Mouse (Mus musculus) ES-Bruce4 (cell line): Measurements from ENCODE around the gene Zfp961. TPM values are rescaled to one million over a fixed set of nuclear protein-coding genes. Genes with fewer than 3 reads are reported as not detected.
"Not testable (repeated sequence)": the region's sequence is repeated elsewhere in the genome, so short reads cannot be mapped to it uniquely, and the experiment has no call there.

Experiments used
- H3K27ac ChIP-seq: 2 replicates; pipeline ENCODE4 v1.5.1; 2012; ENCODE audit warnings: low read length, inconsistent platforms; ENCODE audit not compliant: insufficient read depth
- H3K27me3 ChIP-seq: 2 replicates; pipeline ENCODE4 v1.6.1; 2012; ENCODE audit warnings: mild to moderate bottlenecking, low read length, inconsistent platforms; ENCODE audit not compliant: control insufficient read depth, poor library complexity, insufficient read depth, severe bottlenecking
- H3K36me3 ChIP-seq: 2 replicates; pipeline ENCODE4 v1.6.1; 2012; ENCODE audit warnings: inconsistent platforms, mild to moderate bottlenecking, low read length, moderate library complexity; ENCODE audit not compliant: control insufficient read depth, poor library complexity, insufficient read depth, severe bottlenecking
- H3K4me1 ChIP-seq: one replicate; pipeline ENCODE4 v1.8.1; 2011; ENCODE audit warnings: low read length; ENCODE audit not compliant: control insufficient read depth, insufficient read depth
- H3K4me3 ChIP-seq: 2 replicates; pipeline ENCODE4 v1.5.1; 2011; ENCODE audit warnings: low read depth, mild to moderate bottlenecking, low read length
- H3K9ac ChIP-seq: 2 replicates; pipeline ENCODE4 v1.6.1; 2012; ENCODE audit warnings: low read depth, mild to moderate bottlenecking, inconsistent platforms; ENCODE audit not compliant: poor library complexity, severe bottlenecking
- H3K9me3 ChIP-seq: replicated peaks from 2 replicates; pipeline ENCODE4 v1.6.1; 2012; ENCODE audit warnings: mild to moderate bottlenecking, low read length, inconsistent platforms; ENCODE audit not compliant: control insufficient read depth, poor library complexity, insufficient read depth, severe bottlenecking
- CTCF ChIP-seq: IDR thresholded peaks from one replicate; pipeline ENCODE4 v1.8.1; 2011; ENCODE audit warnings: low read depth, low read length
- EP300 ChIP-seq: IDR thresholded peaks from 2 replicates; pipeline ENCODE4 v1.6.1; 2011; ENCODE audit warnings: low read depth, low read length; ENCODE audit not compliant: insufficient read depth
- POLR2A ChIP-seq: IDR thresholded peaks from one replicate; pipeline ENCODE4 v1.8.1; 2011; ENCODE audit warnings: low read length; ENCODE audit not compliant: insufficient read depth
- polyA plus RNA-seq: library from polyadenylated mRNA; stranded (reverse); fragments of >200 nt; gene quantifications from 2 replicates; pipeline ENCODE4 v1.2.4, GENCODE M21; 2011; ENCODE audit warnings: low read depth; ENCODE audit not compliant: missing spikeins, insufficient read depth, insufficient read length

Gene Zfp961
- polyA plus RNA-seq, 1 experiment = 34.8 TPM

DNA sequence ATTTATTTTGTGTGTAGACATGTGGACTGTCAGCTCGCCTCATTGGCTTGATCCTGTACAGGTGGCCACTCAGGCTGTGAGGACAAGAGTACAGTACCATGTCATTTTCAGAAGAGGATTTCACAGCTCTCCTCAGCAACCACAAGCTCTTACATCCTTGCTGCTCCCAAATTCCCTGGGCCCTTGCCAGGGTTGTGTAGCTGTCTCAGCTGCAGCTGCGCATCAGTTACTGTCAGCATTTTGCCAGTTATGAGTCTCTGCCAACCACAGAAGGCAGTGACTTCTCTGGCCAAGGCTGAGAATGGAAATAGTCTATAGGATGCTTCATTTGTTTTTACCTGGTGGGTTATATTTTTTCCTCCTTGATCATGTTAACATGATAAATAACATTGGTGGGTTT, 67.3 kb downstream of the Zfp961 start:
- Histone ChIP-seq H3K27me3 (no peaks in the 10 kb centered on the region), H3K4me3 (no peak overlapping the region), H3K9ac (no peak overlapping the region), H3K9me3 (no peaks in the 10 kb centered on the region), H3K36me3 (no peaks in the 10 kb centered on the region), H3K27ac (no peak overlapping the region), H3K4me1 (no peaks in the 10 kb centered on the region)
- TF ChIP-seq EP300 = no peak
- no peak for TF ChIP-seq CTCF
- no peak for TF ChIP-seq POLR2A

- not testable (repeated sequence) for H3K4me3 ChIP-seq, H3K27me3 ChIP-seq, H3K36me3 ChIP-seq, H3K4me1 ChIP-seq, H3K9ac ChIP-seq, H3K27ac ChIP-seq, H3K9me3 ChIP-seq
Observed at GRCm38 (mm10) chr8:72019022-72019421, 68.2 kb downstream of the Zfp961 start.

DNA sequence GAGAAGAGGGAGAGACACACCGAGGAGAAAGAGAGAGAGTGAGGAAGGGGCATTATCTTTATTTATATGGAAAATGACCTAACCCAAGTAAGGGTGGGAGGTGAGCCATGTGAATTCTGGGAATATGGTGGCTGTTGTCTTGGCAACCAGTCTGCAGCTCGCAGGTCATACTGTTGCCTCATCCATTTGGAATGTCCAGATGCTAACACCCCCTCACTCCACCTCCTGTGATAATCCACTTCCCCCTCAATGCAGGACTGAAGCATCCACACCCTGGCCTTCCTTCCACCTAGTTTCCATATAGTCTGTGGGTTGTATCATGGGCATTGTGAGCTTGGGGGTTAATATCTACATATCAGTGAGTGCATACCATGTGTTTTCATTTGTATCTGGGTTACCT, 69.0 kb downstream of the Zfp961 start:
- no peaks in the 10 kb centered on the region for H3K4me1 ChIP-seq
- no peaks in the 10 kb centered on the region for H3K27me3 ChIP-seq
- H3K9ac ChIP-seq = no peak overlapping the region
- TF ChIP-seq POLR2A (no peak), CTCF (no peak)
- H3K27ac ChIP-seq = no peak overlapping the region
- no peaks in the 10 kb centered on the region for H3K9me3 ChIP-seq
- H3K36me3 ChIP-seq = no peaks in the 10 kb centered on the region
- H3K4me3 ChIP-seq = no peak overlapping the region

DNA sequence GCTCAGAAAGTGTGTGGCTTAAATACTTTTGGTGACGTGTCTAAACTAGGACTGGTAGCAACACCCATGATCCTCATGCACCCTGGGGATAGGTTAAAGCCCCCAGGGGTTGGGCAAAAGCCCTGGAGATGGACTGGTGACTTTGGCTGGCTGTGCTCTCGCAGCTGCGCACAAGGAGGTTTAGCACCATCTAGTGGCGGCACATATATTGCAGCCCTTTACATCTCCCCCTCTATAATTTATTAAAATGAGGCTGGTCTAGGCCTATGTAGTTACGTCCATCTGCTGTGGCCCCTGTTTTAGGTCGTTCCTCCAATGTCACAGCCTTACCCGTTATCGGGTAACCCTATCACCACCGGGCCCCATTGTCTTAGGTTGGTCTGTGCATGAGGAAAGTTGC, 74.0 kb downstream of the Zfp961 start:
- H3K4me1 ChIP-seq, H3K9me3 ChIP-seq, H3K9ac ChIP-seq, H3K27me3 ChIP-seq, H3K27ac ChIP-seq, H3K36me3 ChIP-seq, H3K4me3 ChIP-seq: not testable (repeated sequence)

GRCm38 (mm10) chr8:72032926-72033325, 82.1 kb downstream of the Zfp961 start:
- H3K9me3 ChIP-seq, H3K4me1 ChIP-seq, H3K4me3 ChIP-seq, H3K27ac ChIP-seq, H3K27me3 ChIP-seq, H3K9ac ChIP-seq, H3K36me3 ChIP-seq: not testable (repeated sequence)

DNA sequence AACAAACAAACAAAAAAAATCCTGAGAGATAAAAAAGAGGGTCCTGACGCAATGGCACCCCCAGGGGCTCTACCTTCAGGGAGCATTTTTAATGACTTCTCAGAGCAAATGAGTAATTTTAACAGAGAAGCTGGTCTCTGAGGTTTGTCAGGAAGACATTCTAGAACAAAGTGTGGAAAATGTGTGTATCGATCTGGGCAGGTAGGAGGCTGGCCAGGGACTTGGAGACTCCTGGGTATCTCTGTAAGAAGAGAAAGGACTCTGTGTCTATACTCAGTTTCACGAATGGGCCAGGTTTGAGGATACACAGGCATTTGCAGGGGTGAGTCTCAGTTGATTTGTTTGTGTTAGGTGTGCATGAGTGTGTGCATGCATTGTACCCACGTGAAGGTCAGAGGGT, 90.1 kb downstream of the Zfp961 start, which contains the start of gene Olfr372:
TSS of gene Olfr372 (plus strand) at position 301 of the 400 bp plus-strand sequence.
- not testable (repeated sequence) for H3K36me3 ChIP-seq, H3K4me1 ChIP-seq, H3K27ac ChIP-seq, H3K9ac ChIP-seq, H3K4me3 ChIP-seq, H3K9me3 ChIP-seq, H3K27me3 ChIP-seq

- no peaks in the 10 kb centered on the region for H3K4me1 ChIP-seq
- no peak overlapping the region for H3K27ac ChIP-seq
- H3K9me3 ChIP-seq = no peaks in the 10 kb centered on the region
- H3K27me3 ChIP-seq = no peaks in the 10 kb centered on the region
- TF ChIP-seq EP300 (no peak), POLR2A (no peak), CTCF (no peak)
- no peak overlapping the region for H3K4me3 ChIP-seq
- H3K36me3 ChIP-seq = no peaks in the 10 kb centered on the region
- no peak overlapping the region for H3K9ac ChIP-seq
Observed at GRCm38 (mm10) chr8:72042493-72042892, 91.7 kb downstream of the Zfp961 start.

Other genes with a start within 250 kb of the Zfp961 start
- 1.8 and 2.0 TPM in 2 replicates for gene B3gnt3, start 249.2 kb upstream of the Zfp961 start, polyA plus RNA-seq
- gene Fcho1, start 225.3 kb upstream of the Zfp961 start, polyA plus RNA-seq = 8.7 and 8.8 TPM in 2 replicates
- 2.5 and 2.7 TPM in 2 replicates for gene Zfp709, start 69.0 kb upstream of the Zfp961 start, polyA plus RNA-seq
- 5.8 and 7.0 TPM in 2 replicates for gene Zfp882, start 42.4 kb upstream of the Zfp961 start, polyA plus RNA-seq
- gene Zfp617, start 42.4 kb upstream of the Zfp961 start, polyA plus RNA-seq = 20.4 and 21.9 TPM in 2 replicates
- not detected in 2 replicates for gene Cyp4f18, start 58.6 kb downstream of the Zfp961 start, polyA plus RNA-seq
- gene Olfr372, start 90.2 kb downstream of the Zfp961 start, polyA plus RNA-seq = not detected in 2 replicates
- 0.15 TPM in 1 of 2 replicates, not detected in the other for gene Olfr373, start 132.1 kb downstream of the Zfp961 start, polyA plus RNA-seq
- 0.37 and 0.53 TPM in 2 replicates for gene Olfr374, start 156.0 kb downstream of the Zfp961 start, polyA plus RNA-seq
- 280 and 293 TPM in 2 replicates for gene Tpm4, start 183.9 kb downstream of the Zfp961 start, polyA plus RNA-seq
- gene Rab8a, start 210.2 kb downstream of the Zfp961 start, polyA plus RNA-seq = 108 and 115 TPM in 2 replicates
- gene Hsh2d, start 238.6 kb downstream of the Zfp961 start, polyA plus RNA-seq = 0.49 TPM in 1 of 2 replicates, not detected in the other